Mouse (Mus musculus) right cerebral cortex, postnatal 4 days (tissue): ENCODE results near the gene Anxa4.

ENCODE experiments used
- DNase-seq: peaks from one replicate; pipeline ENCODE4 v3.0.0-alpha.2; 2022

Anxa4 gene

GRCm38 (mm10) chr6:86793021-86793815 is at the start of gene Anxa4:
Gene Anxa4, minus strand, starts transcription at chr6:86793584.
- no peak for DNase-seq

DNA sequence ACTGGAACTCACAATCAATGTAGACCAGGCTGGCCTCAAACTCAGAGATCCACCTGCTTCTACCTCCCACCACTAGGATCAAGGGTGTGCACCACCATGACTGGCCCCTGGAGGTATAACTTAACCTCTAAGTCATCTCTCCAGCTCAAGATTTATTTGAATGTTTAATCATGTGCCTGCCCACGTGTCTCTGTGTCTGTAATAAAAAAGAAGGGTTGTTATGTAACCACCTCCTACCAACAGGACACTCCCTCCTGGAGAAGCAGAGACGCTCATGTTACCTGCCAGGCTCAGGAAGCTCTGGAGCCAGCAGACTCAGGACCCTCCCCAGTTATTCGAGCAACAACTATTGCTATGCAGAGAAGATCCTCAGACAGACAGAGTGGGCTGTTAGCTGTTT is 48.6 kb upstream of the Anxa4 start:
- no peak for DNase-seq

DNA sequence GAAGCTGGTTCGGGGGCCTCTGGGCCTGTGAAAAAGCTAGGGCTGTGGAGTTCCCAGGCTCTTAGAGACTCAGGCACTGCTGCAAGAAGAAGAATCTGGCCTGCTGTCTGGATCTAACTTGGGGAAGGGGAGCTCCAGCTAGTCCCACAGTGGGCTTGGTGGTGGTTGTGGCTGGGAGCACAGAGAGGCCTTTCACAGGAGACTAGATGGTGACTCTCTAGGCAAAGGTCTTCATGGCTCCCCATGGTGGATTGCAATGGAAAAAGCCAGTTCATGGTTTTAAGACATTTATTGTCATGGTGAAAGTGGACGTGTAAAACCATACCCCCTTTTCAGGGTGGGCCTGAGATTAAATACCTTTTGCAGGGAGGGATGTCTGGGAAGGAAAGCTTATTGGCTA is 45.7 kb upstream of the Anxa4 start:
- no peak for DNase-seq

DNA sequence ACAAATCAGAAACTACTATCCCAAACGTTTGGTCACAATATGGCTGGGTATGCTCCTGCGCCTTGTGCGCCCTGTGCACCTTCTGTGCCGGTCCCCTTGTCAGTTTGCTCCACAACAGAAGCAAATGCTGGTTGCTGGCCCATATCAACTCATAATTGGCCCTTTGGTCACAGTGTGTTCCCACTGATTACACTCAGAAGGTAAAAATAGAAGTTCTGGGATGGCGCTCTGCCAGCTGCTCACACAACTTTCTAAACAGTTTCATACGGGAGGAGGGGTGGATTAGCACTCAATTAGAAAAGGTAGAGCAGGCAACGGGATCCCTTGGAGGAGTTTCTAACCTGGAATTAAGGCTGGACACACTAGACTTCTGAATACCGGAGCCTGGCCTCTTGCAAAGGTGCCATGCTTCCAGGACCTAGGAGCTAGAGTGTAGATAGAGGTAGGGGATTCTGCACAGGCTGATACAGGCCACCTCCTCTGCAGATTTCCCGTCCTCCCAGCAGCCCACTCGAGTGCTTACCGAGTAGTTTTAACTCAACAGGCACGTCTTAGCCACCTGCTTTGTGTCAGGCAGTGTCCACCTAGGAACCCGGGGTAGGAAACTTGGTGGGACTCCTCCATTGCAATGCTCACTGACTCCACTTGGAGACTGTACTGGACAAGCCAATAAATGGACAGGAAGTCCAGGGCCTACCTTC is 39.6 kb upstream of the Anxa4 start:
- no peak for DNase-seq

GRCm38 (mm10) chr6:86830738-86831500 is 37.5 kb upstream of the Anxa4 start:
- DNase-seq, result no peak

DNA sequence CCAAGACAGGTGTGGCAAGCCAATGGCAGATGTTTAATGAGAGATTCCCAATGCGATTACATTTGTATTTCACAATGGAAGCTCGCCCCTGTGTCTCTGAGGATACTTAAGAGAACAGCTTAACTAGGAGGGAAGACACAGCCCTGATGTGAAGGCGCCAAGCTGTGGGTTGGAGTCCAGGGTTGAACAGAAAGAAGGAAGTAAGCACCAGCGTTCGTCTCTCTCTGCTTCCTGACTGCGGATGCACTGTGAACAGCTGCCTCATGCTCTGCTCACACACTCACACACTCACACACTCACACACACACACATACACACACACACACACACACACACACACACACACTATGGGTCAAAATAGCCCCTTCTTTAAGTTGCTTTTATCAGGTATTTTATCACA is 36.4 kb upstream of the Anxa4 start:
- DNase-seq, result no peak

DNA sequence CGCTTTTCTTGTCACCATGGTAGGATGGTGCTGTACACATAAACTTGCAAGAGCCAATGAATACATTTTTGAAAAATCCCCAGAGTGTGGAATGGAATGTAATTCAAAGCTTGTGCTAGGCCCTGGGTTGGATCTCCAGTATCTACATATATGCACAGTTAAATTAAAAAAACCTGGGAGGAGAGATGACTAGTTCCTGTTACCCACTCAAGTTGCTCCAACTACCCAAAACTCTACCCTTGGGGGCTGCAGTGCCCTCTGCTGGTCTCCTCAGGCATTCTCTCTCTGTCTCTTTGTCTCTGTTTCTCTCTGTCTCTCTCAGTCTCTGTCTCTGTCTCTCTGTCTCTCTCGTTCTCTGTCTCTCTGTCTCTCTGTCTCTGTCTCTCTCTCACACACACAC is 34.0 kb upstream of the Anxa4 start:
- DNase-seq, result no peak

GRCm38 (mm10) chr6:86824401-86824800 is 31.0 kb upstream of the Anxa4 start:
- DNase-seq, result no peak

DNA sequence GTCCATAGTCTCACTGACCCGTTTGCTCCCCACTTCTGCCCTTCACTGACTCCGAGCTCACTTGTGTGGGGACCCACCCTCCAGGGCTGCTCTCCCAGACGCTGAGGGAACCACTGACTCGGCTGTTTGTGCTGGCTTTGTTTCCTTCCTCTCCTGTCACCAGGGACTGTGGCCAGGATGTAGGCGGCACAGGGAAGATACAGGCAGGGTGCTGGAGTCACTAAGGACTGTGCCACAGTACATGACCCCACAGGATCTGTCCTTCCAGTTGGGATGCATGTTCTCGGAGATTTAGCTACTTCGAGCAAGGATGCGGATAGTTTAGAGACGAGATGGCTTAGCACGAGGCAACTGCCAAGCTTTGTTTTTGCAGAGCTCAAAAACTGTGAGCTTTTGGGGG is 30.4 kb upstream of the Anxa4 start:
- no peak for DNase-seq

GRCm38 (mm10) chr6:86823051-86823431 is 29.7 kb upstream of the Anxa4 start:
- no peak for DNase-seq

GRCm38 (mm10) chr6:86822285-86823050 is 29.1 kb upstream of the Anxa4 start:
- peak; percentile 35 for DNase-seq

GRCm38 (mm10) chr6:86820690-86821089 is 27.3 kb upstream of the Anxa4 start:
- no peak for DNase-seq

DNA sequence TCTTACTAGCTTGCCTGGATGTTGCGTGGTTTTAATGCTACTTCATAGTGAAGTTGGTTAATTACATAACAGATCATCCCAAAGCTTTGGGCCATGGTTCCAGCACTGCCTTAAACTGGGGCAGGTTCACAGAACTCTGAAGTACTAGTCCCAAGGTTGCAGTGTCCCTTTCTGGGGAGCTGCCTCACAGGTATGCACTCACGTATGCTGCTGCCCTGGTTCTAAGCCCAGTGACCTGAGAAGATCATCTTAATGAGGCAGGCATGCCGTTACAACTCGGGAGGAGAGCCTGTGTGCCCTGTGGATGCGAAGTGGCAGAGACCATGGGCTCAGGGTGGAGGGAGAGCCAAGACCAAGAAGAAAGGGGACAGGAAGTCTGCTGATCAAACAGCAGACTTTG is 26.5 kb upstream of the Anxa4 start:
- DNase-seq, result no peak

GRCm38 (mm10) chr6:86818914-86819313 is 25.5 kb upstream of the Anxa4 start:
- no peak for DNase-seq

DNA sequence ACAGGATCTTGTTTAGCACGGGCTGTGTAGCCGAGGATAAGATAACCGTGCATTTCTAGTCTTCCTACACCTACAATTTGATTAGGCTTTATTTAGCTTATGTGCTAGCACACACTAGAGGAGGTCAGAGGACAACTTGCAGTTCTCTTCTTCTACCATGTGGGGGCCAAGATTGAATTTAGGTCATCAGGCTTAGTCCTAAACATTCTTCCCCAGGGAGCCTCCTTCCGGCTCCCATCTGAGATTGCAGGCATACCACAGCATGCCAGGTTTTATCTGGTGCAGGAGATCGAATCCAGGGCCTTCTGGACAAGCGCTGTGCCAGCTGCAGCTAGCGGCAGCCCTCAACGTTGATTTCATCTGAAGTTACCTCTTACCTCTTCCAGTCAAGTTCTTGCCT is 23.2 kb upstream of the Anxa4 start:
- DNase-seq, result no peak

- peak; percentile 41 for DNase-seq
Observed at GRCm38 (mm10) chr6:86815436-86815835, 22.1 kb upstream of the Anxa4 start.

GRCm38 (mm10) chr6:86814926-86815325 is 21.5 kb upstream of the Anxa4 start:
- no peak for DNase-seq

DNA sequence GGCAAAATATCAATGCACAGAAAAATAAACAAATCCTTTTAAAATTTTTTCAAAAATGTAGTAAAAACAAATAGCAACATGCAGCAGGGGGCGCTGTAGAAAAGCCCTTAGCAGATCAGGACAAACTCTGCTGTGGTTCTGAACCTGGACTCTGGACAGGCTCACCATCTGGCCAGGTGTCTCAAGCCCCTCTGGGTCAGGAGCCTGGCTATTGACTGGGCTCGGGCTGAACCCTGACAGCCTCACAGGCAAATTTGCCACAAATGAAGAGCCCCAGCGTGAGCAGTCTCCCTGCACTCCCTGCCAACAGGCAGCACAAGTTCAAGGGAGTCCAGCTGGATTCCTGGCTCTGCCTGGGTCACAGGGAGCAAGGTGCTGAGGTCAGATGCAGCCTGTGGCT is 20.0 kb upstream of the Anxa4 start:
- DNase-seq, result peak; percentile 62

- no peak for DNase-seq
Observed at GRCm38 (mm10) chr6:86812919-86813318, 19.5 kb upstream of the Anxa4 start.

GRCm38 (mm10) chr6:86806455-86807086 is 13.2 kb upstream of the Anxa4 start:
- peak; percentile 62 for DNase-seq

DNA sequence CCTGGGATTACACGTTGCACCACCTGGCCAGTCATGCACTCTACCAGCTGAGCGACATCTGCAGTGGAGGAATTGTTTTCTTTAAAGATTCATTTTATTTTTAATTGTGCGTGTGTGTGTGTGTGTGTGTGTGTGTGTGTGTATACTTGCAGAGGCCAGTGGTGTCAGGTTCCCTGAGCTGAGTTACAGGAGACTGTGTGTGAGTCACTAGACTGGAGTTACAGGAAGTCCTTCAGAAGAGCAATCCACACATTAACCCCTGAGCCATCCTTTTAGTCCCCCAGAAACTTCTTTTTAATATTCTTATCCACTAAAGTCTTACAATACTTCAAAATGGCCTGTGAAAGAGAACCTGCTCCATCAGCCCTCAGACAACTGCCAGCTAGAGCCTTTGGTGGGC is 11.3 kb upstream of the Anxa4 start:
- DNase-seq, result no peak

- no peak for DNase-seq
Observed at GRCm38 (mm10) chr6:86801431-86801830, 8.0 kb upstream of the Anxa4 start.

GRCm38 (mm10) chr6:86800467-86800866 is 7.1 kb upstream of the Anxa4 start:
- DNase-seq, result no peak
